Comparison of ENCODE assay signal across 14 mouse cellular contexts in genomic region chr5:50034900-50035514, GRCm38 (mm10). TPM values are rescaled to one million over a fixed set of nuclear protein-coding genes. Genes with fewer than 3 reads are reported as not detected.
A peak's percentile ranks its signal among the peaks of the same experiment; 100 is the strongest.
DNase-seq lines count a peak whose midpoint lies in the region; ATAC-seq and TF ChIP-seq lines count a peak whose summit lies in the region.
"Had no signal": no experiment of that assay in that cellular context is flagged by ENCODE, and none has a peak within 500 bp of the region (broad histone marks: within the 10 kb centered on the region; RNA-seq: fewer than 3 reads in every experiment).

No protein-coding gene starts in this region.

- no peak for ATAC-seq in heart, embryonic 15.5 days (replicated peaks; ENCODE audit: insufficient number of reproducible peaks, insufficient read depth, low FRiP score, low read depth)
- peak; percentile 79 for ATAC-seq in kidney, postnatal 0 days (replicated peaks; ENCODE audit: low FRiP score, low read depth)

- H3K4me3 ChIP-seq in heart, embryonic 15.5 days = no peak overlapping the region
- no peak overlapping the region for H3K4me3 ChIP-seq in kidney, postnatal 0 days (replicated peaks; ENCODE audit: low read depth, low read length)
- H3K4me3 ChIP-seq: hindbrain, embryonic 12.5 days; layer of hippocampus, adult 2 months; liver, embryonic 12.5 days; neural tube, embryonic 15.5 days had no signal

- H3K9ac ChIP-seq in heart, embryonic 15.5 days = no peak overlapping the region
- no peak overlapping the region for H3K9ac ChIP-seq in kidney, postnatal 0 days (ENCODE audit: low read depth, low read length)
- H3K9ac ChIP-seq: hindbrain, embryonic 12.5 days; liver, embryonic 12.5 days; neural tube, embryonic 15.5 days had no signal

- H3K27ac ChIP-seq in heart, embryonic 15.5 days = peak overlapping the region; percentile 78
- H3K27ac ChIP-seq in kidney, postnatal 0 days = peak overlapping the region; percentile 81
- H3K27ac ChIP-seq: hindbrain, embryonic 12.5 days; layer of hippocampus, adult 2 months; liver, embryonic 12.5 days; neural tube, embryonic 15.5 days had no signal

- H3K36me3 ChIP-seq in heart, embryonic 15.5 days = no peaks in the 10 kb centered on the region
- no peaks in the 10 kb centered on the region for H3K36me3 ChIP-seq in kidney, postnatal 0 days (ENCODE audit: insufficient read depth, low read length)
- H3K36me3 ChIP-seq: hindbrain, embryonic 12.5 days; liver, embryonic 12.5 days; neural tube, embryonic 15.5 days had no signal

- H3K4me2 ChIP-seq in heart, embryonic 15.5 days = no peak overlapping the region
- H3K4me2 ChIP-seq in kidney, postnatal 0 days (ENCODE audit: low read length) = no peak overlapping the region
- H3K4me2 ChIP-seq: hindbrain, embryonic 12.5 days; liver, embryonic 12.5 days; neural tube, embryonic 15.5 days had no signal

- no peak for TF ChIP-seq CTCF in kidney, postnatal 0 days (IDR thresholded peaks at IDR 0.05; ENCODE audit: low read depth)

- H3K4me1 ChIP-seq in heart, embryonic 15.5 days (replicated peaks) = peaks cover 49% of the 10 kb centered on the region
- H3K4me1 ChIP-seq in kidney, postnatal 0 days (replicated peaks; ENCODE audit: insufficient read depth, low read length) = peaks cover 52% of the 10 kb centered on the region

- no peaks in the 10 kb centered on the region for H3K27me3 ChIP-seq in heart, embryonic 15.5 days
- no peaks in the 10 kb centered on the region for H3K27me3 ChIP-seq in kidney, postnatal 0 days (ENCODE audit: insufficient read depth, low read length)
- H3K27me3 ChIP-seq: hindbrain, embryonic 12.5 days; liver, embryonic 12.5 days; neural tube, embryonic 15.5 days had no signal

- no peaks in the 10 kb centered on the region for H3K9me3 ChIP-seq in heart, embryonic 15.5 days (replicated peaks)
- no peaks in the 10 kb centered on the region for H3K9me3 ChIP-seq in kidney, postnatal 0 days (replicated peaks; ENCODE audit: low read length)
- H3K9me3 ChIP-seq: hindbrain, embryonic 12.5 days; liver, embryonic 12.5 days; neural tube, embryonic 15.5 days had no signal

- WGBS in heart, embryonic 15.5 days = 81% methylated on average over 8 of the region's 8 CpGs
- WGBS in kidney, postnatal 0 days = 59% methylated on average over 8 of the region's 8 CpGs

- intact Hi-C loops in heart, postnatal 25 days (cut with DNase I) = loop anchor here (5.0 kb wide), 1 partner anchor 58 kb away; no protein-coding TSS in a partner anchor

- DNase-seq in heart, postnatal 25 days (ENCODE audit: low spot score) = no peak
- peak; percentile 69 for DNase-seq in 416B (ENCODE audit: low read depth)
- peak; percentile 71 for DNase-seq in kidney, adult 11 months
- DNase-seq in kidney, postnatal 0 days (ENCODE audit: low spot score) = peak; percentile 50
- no peak for DNase-seq in lung, postnatal 4 days
- DNase-seq in lung, postnatal 14 days = no peak
- DNase-seq: cerebellum, adult 9-11 months; right cerebral cortex, postnatal 25 days; thymus, postnatal 36 days had no signal

RNA-seq across cellular contexts. Expression of gene Adgra3, which starts 23.8 kb away (rescaled TPM):
- 11.1 and 15.1 TPM in 2 replicates for polyA plus RNA-seq in heart, embryonic 15.5 days (2015; fragmentation: Nextera tagmentation; extraction: Ambion mirVana)
- 10 to 100 TPM; 15.7 to 20.6 TPM for total RNA-seq in heart, postnatal 25 days (2021)
- 33.2 and 36.7 TPM in 2 replicates for polyA plus RNA-seq in kidney, postnatal 0 days (2015; fragmentation: Nextera tagmentation; extraction: Ambion mirVana)

Comparison
In these comparisons a context has a peak if more than half of its experiments do, and no peak if none do; other contexts are left out.
1. DNase-seq: peak in 416B (single experiment), kidney, adult 11 months (single experiment) and kidney, postnatal 0 days (single experiment); none in heart, postnatal 25 days (single experiment), lung, postnatal 4 days (0 of 2) and lung, postnatal 14 days (single experiment).